Mouse (Mus musculus) heart, postnatal 14 days (tissue): Measurements from ENCODE around the gene Tesc. TPM values are rescaled to one million over a fixed set of nuclear protein-coding genes. Genes with fewer than 3 reads are reported as not detected.
A peak's percentile ranks its signal among the peaks of the same experiment; 100 is the strongest.

ENCODE experiments used
- DNase-seq, 2 experiments: peaks; one replicate each; pipeline ENCODE4 v3.0.0; 2021 to 2022
- intact Hi-C: fragments of 180-260 bp; cut with DNase I; formaldehyde crosslinking; loops from one replicate; pipeline ENCODE4 v1.15.1; 2025
- total RNA-seq, 2 experiments: library from RNA; stranded (reverse); gene quantifications; 2 replicates each; pipeline ENCODE4 v1.2.3; 2021

Tesc gene
- total RNA-seq, 2 experiments from 2014 or later = 164 to 168 TPM

DNA sequence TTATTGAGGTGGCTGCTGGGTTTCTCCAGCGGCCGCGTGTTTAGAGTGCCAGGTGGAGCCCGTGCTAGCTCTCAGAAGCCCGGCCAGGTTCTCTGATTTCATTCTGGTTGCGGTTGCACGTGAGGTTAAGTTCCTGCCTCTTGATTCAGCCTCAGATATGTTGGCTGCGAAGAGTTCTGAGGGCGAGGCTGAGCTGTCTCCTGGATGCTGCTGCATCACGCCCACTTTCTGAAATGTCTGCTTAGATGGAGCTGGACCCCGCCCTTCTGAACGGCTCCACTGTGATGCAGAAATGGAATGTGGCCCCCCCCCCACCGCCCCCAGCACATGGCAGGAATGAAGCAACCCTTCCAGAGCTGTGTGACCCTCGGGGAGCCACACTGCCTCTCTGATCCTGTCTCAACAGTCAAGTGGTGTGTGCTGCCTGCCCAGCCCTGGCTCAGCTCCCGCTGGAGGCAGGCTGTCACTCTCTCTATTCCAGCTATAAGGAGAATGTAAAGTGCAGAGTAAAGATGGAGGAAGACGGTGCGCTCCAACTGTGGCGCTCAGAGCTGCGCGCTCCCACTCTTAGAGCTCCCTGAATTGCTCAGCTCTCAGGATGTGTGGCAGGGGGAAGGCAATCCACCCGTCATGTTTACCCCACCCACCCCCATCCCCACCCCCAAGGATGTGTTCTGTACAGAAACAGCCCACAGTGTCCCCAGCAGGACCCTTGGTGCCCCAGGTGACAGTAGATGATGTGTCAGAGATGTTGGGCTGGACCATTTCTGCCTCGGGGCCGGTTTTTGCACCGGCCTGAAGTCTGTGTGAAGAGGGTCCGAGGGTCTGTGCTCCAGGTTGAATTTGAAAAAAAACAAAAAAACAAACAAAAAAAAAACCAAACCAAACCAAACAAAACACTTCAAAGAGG is 9.6 kb downstream of the Tesc start:
- DNase-seq = no peak
- intact Hi-C loops = no loop called here

DNA sequence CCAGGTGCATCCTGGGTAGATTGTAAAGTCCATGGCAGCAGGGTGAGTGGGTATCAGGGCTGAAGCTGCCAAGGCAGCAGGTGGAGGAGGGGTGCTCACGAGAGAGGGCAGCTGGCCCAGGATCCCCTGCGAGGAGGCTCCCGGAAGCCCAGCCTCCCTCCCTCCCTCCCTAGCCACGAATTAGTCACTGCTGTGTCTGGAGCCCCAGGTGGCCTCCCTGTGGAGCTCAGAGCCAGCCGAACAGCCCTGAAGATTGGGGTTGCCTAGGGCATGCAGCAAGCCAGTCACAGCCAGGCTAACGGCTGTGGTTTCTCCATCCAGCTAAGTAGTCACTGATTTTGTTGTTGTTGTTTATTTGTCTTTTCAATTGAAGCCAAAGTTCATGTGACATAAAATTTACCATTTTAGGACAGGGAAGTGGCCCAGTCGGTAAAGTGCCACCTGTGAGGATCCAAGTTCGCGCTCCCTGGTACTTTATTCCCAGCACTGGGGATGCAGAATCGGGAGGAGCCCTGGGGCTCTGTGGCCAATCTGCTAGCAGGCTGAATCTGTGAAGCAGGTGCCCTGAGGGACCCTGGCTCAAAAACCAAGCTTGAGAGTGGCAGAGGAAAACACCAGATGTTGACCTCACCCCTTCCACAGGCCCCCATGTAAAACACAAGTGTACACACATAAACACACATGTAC is 10.4 kb downstream of the Tesc start:
- intact Hi-C loops = no loop called here
- DNase-seq = peak in 1 of 2 experiments; percentile 33

DNA sequence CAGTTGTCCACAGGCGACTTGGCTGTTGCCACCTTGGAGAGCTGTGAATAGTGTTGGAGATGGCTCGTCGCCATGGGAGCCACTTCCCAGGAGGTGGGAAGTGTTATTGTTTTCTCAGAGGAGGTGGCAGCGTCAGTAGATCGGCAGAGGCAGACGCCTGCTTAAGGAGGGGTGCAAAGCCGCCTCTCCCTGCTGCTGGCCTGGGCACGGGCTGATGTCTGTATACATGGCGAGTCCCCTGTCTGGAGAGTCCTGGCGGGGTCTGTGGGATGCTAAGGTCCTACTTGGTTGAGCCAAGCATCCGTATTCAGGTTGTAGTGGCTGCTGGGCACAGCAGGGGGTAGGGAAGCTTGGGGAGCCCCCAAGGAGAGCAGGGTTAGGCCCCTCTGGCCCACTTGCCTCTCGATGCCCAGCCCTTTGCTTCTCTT is 11.7 kb downstream of the Tesc start:
- no peak for DNase-seq
- intact Hi-C loops = no loop called here

- intact Hi-C loops = no loop called here
- DNase-seq = no peak
Measured at GRCm38 (mm10) chr5:118042599-118042998, 15.1 kb downstream of the Tesc start.

- DNase-seq = no peak
Measured at GRCm38 (mm10) chr5:118043761-118044160, 16.2 kb downstream of the Tesc start.

GRCm38 (mm10) chr5:118044907-118045306 is 17.4 kb downstream of the Tesc start:
- DNase-seq = peak in 1 of 2 experiments; percentile 9
- intact Hi-C loops = no loop called here

More at GRCm38 (mm10) chr5:118043761-118044160, 16.2 kb downstream of the Tesc start:
- intact Hi-C loops = no loop called here

DNA sequence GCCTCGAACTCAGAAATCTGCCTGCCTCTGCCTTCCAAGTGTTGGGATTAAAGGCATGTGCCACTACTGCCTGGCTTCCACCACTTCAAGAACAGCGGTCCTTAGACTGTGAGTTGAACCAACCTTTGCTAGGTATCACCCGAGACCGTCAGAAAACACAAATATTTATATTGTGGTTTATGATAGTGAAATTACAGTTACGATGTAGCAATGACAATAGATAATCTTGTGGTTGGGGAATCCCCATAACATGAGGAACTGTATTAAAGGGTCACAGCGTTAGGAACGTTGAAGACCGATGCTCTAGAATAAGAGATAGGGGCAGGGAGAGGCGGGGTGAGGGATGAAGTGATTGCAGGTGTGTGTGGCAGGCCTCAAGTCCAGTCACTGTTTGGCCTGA is 17.8 kb downstream of the Tesc start:
- intact Hi-C loops = no loop called here

DNA sequence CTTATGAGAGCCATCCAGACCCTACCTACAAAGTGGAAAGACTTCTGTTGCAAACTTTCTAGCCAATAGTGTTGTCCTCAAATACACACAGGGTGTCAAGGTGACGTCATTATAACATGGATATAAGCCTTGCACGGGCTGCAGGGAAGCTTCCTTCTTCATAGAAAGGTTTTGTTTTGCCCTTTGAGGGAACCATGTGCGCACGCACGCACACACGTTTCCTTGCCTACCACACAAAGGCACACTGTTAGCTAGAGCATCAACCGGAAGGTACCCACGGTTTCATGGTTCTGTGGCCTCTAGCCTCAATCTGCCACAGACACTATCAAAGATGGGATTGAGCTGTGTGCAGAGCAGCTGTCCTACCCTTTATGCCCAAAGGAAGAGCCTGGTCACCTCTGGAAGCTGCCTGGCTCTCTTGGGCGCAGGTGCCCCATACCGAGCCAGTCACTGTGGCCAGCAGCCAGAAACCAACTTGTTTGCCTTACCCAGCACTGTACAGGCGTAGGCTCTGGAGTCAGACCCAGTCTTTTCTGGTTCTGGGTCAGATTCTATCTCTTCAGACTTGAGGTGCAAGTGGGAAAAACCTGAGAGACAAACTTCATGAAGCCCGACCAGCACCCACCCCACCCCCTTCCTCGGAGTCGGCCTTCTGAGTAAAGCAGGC is 19.7 kb downstream of the Tesc start:
- DNase-seq = no peak
- intact Hi-C loops = no loop called here

More for the DNA sequence above, 17.8 kb downstream of the Tesc start:
- DNase-seq = no peak

- intact Hi-C loops = no loop called here
- DNase-seq = no peak
Measured at GRCm38 (mm10) chr5:118048412-118048811, 20.9 kb downstream of the Tesc start.

- DNase-seq = no peak
- intact Hi-C loops = no loop called here
Measured at GRCm38 (mm10) chr5:118048928-118049327, 21.4 kb downstream of the Tesc start.

GRCm38 (mm10) chr5:118050743-118051142 is 23.2 kb downstream of the Tesc start:
- DNase-seq = no peak
- intact Hi-C loops = no loop called here

GRCm38 (mm10) chr5:118051981-118052662 is 24.6 kb downstream of the Tesc start:
- peak; percentile 51 to 57 for DNase-seq
- intact Hi-C loops = no loop called here

DNA sequence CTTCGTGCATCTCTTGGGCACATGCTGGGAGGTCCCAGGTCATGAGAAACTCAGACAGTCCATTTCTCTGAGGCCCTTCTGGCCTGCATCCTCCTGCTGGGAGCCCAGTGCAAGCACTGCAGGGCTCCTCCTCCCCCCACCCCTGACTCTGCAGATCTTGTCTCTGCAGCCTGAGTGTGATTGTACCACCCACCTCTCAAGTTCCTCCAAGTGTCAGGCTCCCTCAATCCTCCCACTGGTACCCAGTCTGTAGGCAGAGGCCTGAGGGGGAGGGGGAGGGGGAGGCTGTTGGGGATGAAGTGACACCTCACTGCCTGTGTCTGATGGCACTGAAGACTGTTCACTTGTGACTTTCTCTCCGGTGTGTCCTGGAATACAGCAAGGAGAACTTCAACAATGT is 25.7 kb downstream of the Tesc start:
- no peak for DNase-seq
- intact Hi-C loops = no loop called here

GRCm38 (mm10) chr5:118057508-118058111 is 30.1 kb downstream of the Tesc start:
- DNase-seq = peak; percentile 44 to 60

DNA sequence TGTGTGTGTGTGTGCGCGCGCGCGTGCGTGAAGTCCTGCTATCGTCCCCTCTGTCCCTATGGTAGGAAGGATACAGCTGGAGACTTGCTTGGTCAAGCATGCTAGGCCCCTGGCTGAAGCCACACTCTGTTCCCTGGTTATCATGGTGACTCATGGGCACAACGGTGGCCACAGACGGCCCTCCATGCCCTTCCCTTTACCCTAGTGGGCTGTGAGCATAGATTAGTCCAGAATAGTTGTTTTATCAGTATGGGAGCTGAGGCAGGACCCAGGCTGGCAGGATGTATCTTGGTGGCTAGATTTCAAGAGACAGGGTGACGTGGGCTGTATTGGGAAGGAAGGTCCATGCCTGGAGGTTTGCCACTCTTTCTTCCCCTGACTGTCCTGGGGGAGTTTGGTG is 31.3 kb downstream of the Tesc start:
- DNase-seq = peak in 1 of 2 experiments; percentile 31
- intact Hi-C loops = no loop called here

More at GRCm38 (mm10) chr5:118057508-118058111, 30.1 kb downstream of the Tesc start:
- intact Hi-C loops = no loop called here

- DNase-seq = peak in 1 of 2 experiments; percentile 4
- intact Hi-C loops = no loop called here
Measured at GRCm38 (mm10) chr5:118059646-118060045, 32.1 kb downstream of the Tesc start.

- intact Hi-C loops = no loop called here
Measured at GRCm38 (mm10) chr5:118061391-118061790, 33.8 kb downstream of the Tesc start.

DNA sequence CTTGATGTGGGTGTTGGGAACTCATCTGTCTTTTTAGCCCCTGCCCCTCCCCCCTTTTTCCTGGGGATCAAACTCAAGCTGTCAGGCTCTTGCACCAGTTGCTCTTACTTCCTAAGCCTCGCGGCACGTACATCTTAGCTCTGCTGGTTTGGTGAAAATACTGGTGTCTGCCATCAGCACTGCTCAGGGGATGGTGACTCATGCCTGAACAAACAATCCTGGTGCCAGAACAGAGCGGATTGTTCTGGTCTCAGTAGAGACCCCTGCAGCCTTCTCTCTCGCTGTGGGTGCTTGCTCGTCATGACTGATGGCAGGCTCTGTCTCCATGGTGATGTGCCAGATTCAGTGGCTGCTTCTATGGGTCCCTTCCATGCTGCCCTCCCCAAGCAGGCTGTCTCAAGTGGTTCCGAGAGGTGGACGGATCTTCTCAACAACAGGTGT is 35.7 kb downstream of the Tesc start:
- no peak for DNase-seq
- intact Hi-C loops = no loop called here

More at GRCm38 (mm10) chr5:118061391-118061790, 33.8 kb downstream of the Tesc start:
- DNase-seq = peak in 1 of 2 experiments; percentile 2

- DNase-seq = no peak
- intact Hi-C loops = no loop called here
Measured at GRCm38 (mm10) chr5:118064284-118064901, 36.9 kb downstream of the Tesc start.
